Mouse (Mus musculus) urinary bladder, postnatal 4 days (tissue): ENCODE data around the gene Tra2b.
"Not testable (repeated sequence)": the region's sequence is repeated elsewhere in the genome, so short reads cannot be mapped to it uniquely, and the experiment has no call there.

ENCODE experiments used
- DNase-seq, 2 experiments: peaks; one replicate each; pipeline ENCODE4 v3.0.0; 2021 to 2022; ENCODE audit warnings: low spot score in 2 of 2

Gene Tra2b

GRCm38 (mm10) chr16:22265849-22266376, at the start of gene Tra2b:
TSS of gene Tra2b (minus strand) at chr16:22266005.
- peak; percentile 95 to 98 for DNase-seq

DNA sequence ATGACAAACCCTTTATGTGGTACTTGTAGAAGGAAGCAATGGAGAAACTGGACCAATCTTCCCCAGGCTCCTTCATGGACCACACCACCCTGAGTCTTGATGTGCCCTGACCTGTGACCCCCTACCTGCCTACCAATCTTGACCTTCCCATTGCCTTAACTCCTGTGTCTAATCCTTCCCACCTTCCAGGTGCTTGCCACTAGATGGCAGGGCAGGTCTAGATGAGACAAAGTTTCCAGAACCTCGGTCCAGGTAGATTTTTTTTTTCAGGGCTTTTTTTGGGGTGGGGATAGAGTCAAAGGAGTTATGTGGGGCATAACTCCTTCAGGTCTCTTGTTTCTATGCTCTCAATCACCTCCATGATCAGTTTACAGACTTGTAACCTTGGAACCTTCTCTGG, 44.8 kb upstream of the Tra2b start:
- DNase-seq, result no peak

DNA sequence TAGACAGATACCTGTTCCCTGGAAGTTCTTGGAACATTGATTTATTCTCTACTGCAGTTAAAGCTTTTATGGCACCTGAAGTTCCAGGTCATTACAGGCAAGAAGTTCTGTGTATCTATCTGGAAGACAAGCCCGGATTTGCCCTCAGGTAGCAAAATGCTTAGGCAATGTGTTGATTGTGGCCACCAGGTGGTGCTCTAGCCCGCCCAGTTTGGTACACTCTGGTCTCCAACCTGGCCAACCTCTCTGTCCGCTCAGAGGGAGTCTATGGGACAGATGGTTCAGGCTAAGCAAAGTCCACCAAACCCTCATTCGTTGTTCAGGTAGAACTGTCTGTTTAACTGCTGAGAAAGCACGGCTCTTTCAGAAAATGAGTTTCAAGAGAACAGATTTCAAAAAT, 36.8 kb upstream of the Tra2b start:
- DNase-seq, result peak; percentile 45 to 80

DNA sequence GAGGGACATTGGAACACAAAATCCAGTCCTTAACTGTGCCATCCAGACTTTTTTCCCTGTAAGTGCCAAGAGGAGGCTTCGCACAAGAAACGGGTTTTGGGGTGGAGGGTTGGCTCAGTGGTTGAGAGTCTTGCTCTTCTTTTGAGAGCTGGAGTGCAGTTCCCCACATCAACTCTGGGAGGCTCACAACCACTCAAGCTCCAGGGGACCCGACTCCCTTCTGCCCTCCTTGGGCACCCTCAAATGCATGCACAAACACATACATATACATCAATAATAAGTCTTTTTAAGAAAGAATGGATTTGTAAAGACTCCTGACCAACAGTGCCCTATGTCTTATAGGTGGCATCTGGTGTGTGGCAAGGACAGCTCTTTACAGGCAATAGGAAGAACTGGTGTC, 35.6 kb upstream of the Tra2b start:
- DNase-seq, result no peak

DNA sequence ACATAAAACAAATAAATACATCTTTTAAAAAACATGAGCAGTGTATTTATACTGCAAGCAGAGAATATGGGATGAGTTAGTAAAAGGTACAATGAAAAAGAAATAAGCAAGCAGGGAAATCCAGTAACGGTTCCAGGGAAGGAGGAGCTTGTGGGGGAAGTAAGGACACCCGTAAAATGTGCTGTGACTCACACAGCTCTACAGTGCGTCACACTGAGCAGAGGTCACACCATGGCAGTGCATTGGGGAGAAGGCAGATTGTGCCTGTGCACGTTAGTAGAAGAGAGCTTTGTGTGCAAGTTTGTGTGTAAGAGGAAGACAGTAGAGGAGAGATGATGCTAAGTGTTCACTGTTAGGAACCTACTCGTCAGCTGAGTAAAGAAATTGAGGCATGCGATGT, 31.1 kb upstream of the Tra2b start:
- DNase-seq, result no peak

DNA sequence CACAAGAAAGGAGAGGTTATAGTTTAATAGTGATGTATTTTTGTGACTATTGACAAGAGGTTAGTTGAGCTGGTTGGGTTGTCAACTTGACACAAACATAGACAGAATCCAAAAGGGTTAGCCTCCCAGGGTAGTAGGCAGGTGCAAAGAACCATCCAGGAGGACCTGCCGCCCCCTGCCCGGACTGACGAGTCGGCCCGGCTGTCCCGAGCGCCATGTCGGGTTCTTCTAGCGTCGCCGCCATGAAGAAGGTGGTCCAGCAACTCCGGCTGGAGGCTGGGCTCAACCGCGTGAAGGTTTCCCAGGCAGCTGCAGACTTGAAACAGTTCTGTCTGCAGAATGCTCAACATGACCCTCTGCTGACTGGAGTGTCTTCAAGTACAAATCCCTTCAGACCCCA, 29.0 kb upstream of the Tra2b start:
- not testable (repeated sequence) for DNase-seq

DNA sequence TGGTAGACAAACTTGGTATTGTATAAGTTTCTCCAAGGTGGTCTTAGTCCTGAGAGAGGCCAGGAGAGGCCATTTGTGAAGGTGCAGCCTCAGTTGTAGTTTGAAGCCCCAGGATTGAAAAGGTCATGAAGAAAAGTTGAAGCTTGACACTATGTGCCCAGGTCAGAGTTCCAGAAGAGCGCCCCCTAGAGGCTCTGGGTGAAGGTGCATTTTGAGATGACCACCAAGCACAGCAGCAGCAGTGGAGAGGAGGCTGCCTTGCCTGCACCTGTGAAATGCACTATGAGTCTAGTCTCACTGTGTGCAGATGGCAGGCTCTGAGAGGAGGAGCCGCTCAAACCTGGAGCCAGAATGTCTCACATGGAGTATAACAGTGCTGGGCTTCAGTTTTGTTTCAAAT, 27.8 kb upstream of the Tra2b start:
- no peak for DNase-seq

- DNase-seq, result no peak
These were observed 26.6 kb upstream of the Tra2b start for GRCm38 (mm10) chr16:22292394-22292793.

GRCm38 (mm10) chr16:22289643-22290042, 23.8 kb upstream of the Tra2b start:
- no peak for DNase-seq

DNA sequence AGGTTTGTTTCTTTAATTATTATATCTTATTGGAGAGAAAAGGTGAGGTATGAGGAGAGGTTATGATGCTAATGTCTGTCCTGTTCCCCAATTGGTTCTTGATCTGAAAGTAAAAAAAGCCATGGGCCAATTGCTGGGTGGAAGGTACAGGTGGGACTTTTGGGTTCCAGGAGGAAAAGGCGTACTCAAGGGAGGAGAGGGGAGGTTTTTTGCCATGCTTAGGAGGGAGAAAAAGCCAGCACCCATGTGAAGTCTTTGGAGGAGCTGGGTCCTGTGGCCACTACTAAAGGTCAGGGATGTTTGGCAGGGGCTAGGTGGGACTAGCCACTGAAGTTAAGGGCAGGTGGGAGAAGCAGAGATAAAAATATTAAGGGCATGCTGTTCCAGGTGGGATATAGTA, 21.2 kb upstream of the Tra2b start:
- DNase-seq, result no peak

DNA sequence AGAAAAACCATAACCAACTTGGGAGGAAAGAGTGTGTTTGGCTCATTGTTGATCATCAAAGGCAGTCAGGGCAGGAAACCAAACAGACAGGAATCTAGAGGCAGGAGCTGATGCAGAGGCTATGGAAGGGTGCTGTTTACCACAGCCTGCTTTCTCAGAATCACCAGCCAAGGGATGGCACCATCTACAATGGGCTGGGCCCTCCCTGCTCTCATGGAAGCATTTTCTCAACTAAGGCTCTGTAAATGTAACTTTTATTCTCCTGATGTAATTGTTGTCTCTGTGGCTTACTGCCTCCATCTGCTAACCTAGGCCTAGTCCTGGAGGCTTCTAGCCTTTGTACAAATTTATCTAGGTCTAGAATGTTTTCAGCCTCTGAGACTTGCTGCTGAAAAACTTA, 10.7 kb upstream of the Tra2b start:
- DNase-seq, result no peak

- DNase-seq, result no peak
These were observed 9.3 kb upstream of the Tra2b start for GRCm38 (mm10) chr16:22275142-22275541.

- no peak for DNase-seq
These were observed 4.7 kb upstream of the Tra2b start for GRCm38 (mm10) chr16:22270491-22270890.

DNA sequence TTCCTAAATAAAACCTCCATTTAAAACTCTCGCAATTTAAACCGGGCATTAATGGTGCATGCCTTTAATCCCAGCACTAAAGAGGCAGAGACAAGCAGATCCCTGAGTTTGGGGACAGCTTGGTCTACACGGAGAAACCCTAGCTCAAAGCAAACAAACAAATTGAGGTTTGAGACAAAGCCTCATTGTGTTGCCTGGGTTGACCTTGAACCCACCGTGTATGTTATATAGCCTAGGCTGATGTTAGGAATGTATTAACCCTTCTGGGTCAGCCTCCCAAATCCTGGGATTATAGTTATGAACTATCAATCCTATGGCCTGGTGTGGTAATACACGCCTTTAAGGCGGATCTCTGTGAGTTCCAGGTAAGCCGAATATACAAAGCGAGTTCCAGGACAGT, 579 bp upstream of the Tra2b start:
- DNase-seq, result no peak

- DNase-seq, result peak; percentile 81 to 90
These were observed 600 bp downstream of the Tra2b start for GRCm38 (mm10) chr16:22264962-22265848.

DNA sequence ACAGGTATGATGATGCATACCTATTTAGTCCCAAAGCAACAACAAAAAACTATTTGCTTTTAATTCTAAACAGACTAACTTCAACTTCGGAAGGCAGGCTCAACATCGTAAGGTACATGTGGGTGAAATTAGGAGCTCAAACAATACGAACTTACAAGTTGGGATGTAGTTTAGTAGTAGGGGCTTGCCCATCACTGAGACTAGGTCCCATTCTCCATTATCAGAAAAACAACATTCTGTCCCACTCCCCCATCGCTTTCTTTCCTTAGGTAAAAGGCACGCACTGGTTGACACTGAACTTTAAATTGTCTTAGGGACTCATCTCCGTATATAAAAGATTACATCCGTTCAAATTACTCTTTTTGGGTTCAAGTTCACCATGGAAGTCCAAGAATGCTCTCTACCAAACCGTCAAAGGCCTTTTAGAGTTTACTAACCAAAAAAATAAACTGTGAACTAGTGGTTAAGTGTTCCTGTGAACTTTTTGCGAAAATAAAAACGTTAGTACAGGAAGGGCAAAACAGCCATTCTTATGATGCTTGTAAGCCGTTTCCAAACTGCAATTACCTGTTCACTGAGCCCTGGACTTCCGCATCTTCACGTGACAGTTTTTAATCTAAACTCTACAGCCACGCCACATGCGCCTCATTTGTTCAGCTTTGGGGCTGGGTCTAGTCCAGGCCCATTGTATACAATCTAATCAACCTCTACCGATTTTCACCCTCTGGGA, 1.4 kb downstream of the Tra2b start:
- DNase-seq, result no peak

DNA sequence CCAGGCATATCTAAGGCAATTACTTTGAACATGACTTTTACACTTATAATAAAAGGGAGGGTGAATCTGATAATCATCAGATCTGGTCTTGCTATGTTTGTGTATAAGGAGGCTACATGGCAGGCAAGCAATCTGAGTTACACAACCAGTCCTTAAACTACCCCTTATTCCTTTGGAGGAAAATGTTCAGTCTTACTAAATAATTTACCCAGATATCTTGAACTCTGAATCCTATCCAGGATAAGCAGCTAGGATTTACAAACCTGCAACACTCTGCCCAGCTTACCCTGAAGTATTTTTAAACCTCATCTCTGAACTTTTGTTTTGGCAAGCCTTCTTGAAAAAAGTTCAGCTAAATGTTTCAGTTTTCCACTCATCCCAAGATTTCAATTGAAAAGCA, 2.7 kb downstream of the Tra2b start:
- no peak for DNase-seq

- DNase-seq, result no peak
These were observed 4.2 kb downstream of the Tra2b start for GRCm38 (mm10) chr16:22261563-22261962.

DNA sequence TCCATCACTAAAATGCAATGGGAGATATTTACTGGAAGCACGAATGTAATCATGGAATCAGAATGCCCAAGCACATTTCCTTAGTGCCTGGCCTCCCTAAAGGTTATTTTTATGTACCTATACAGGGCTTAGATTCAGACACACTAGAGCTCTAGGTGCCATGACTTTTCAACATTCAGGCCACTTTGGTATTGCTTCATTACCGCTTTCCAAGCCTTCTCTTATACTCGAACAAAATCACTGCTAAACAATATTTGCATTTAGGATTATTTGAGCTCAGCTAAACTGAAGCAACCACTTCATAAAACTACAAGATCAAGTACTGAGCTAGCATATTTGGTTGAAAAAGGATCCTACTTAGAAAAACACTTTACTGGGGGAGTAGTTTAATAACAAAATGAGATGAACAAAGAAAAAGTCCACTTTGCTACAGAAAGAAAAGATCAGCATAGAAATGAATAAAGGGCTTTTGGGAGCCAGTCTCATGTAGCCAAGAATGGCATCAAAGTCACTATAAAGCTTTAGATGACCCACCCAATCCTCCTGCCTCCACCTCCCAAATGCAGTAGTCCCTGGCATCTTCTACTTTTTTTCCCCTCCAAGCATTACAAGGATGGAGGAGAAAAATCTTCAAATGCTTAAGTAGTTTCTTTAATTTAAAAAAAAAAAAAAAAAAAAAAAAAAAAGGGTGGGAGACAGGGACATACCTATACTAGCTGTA, 5.2 kb downstream of the Tra2b start:
- no peak for DNase-seq

- DNase-seq, result not testable (repeated sequence)
These were observed 13.6 kb downstream of the Tra2b start for GRCm38 (mm10) chr16:22252255-22252654.

DNA sequence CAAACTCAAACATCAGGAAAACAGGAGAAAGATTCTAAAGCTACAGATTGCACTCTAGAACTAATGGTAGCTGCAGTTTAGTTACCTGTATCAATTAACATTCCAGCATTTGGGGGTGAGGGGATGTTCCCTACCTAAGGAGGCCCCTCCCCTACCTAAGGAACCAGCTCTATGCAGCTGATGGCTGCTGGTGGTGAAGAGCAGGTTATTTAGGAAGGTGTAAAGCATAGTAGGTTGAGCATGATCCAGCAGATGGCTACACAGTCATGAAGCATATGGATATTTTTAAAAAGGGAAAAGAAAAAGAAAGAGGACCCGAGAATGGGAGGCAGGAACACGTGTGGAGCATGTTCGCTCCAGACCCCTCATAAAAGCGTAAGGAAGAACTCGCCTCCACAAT, 15.5 kb downstream of the Tra2b start:
- no peak for DNase-seq

- DNase-seq, result no peak
These were observed 16.1 kb downstream of the Tra2b start for GRCm38 (mm10) chr16:22249754-22250153.
